Mouse (Mus musculus): ENCODE results near the gene Psmd7. TPM values are rescaled to one million over a fixed set of nuclear protein-coding genes. Genes with fewer than 3 reads are reported as not detected.

The Psmd7 gene
- polyA plus RNA-seq, 1 experiment from 2014 or later = 245 TPM

- Histone ChIP-seq H3K4me1 (ENCODE audit: control insufficient read depth, insufficient read depth, low read depth, low read length) (peaks cover 3% of the 10 kb centered on the region; the same call in 1 of the 2 replicates), H3K9me3 (ENCODE audit: control insufficient read depth, low read length) (no peaks in the 10 kb centered on the region), H3K4me3 (ENCODE audit: low read length) (no peak overlapping the region), H3K27me3 (replicated peaks; ENCODE audit: control insufficient read depth, insufficient read depth, low read length) (no peaks in the 10 kb centered on the region), H3K27ac (ENCODE audit: low read depth, low read length) (no peak overlapping the region), H3K4me2 (ENCODE audit: low read length) (no peak overlapping the region), H3K9ac (ENCODE audit: low read depth, low read length) (no peak overlapping the region), H3K36me3 (ENCODE audit: control insufficient read depth, insufficient read depth, low read length) (no peaks in the 10 kb centered on the region)
- ATAC-seq = no peak
- WGBS = 86% methylated on average over 7 of the region's 7 CpGs
Observed at GRCm38 (mm10) chr8:107571486-107572135, 16.7 kb downstream of the Psmd7 start.

- Histone ChIP-seq H3K4me1 (ENCODE audit: control insufficient read depth, insufficient read depth, low read depth, low read length) (no peaks in the 10 kb centered on the region), H3K36me3 (ENCODE audit: control insufficient read depth, insufficient read depth, low read length) (no peaks in the 10 kb centered on the region), H3K4me3 (ENCODE audit: low read length) (no peak overlapping the region), H3K9ac (ENCODE audit: low read depth, low read length) (no peak overlapping the region), H3K27me3 (replicated peaks; ENCODE audit: control insufficient read depth, insufficient read depth, low read length) (no peaks in the 10 kb centered on the region), H3K27ac (ENCODE audit: low read depth, low read length) (no peak overlapping the region), H3K9me3 (ENCODE audit: control insufficient read depth, low read length) (no peaks in the 10 kb centered on the region), H3K4me2 (ENCODE audit: low read length) (no peak overlapping the region)
- no peak for ATAC-seq
- 83% methylated on average over 2 of the region's 2 CpGs for WGBS
Observed at GRCm38 (mm10) chr8:107571046-107571445, 17.2 kb downstream of the Psmd7 start.

- Histone ChIP-seq H3K27me3 (replicated peaks; ENCODE audit: control insufficient read depth, insufficient read depth, low read length) (no peaks in the 10 kb centered on the region), H3K4me1 (ENCODE audit: control insufficient read depth, insufficient read depth, low read depth, low read length) (no peaks in the 10 kb centered on the region), H3K27ac (ENCODE audit: low read depth, low read length) (no peak overlapping the region), H3K4me2 (ENCODE audit: low read length) (no peak overlapping the region), H3K4me3 (ENCODE audit: low read length) (no peak overlapping the region), H3K9me3 (ENCODE audit: control insufficient read depth, low read length) (no peaks in the 10 kb centered on the region), H3K9ac (ENCODE audit: low read depth, low read length) (no peak overlapping the region), H3K36me3 (ENCODE audit: control insufficient read depth, insufficient read depth, low read length) (no peaks in the 10 kb centered on the region)
- 75% methylated on average over 9 of the region's 9 CpGs for WGBS
- no peak for ATAC-seq
Observed at GRCm38 (mm10) chr8:107562164-107562563, 26.1 kb downstream of the Psmd7 start.

GRCm38 (mm10) chr8:107560820-107561536, 27.3 kb downstream of the Psmd7 start:
- Histone ChIP-seq H3K9ac (ENCODE audit: low read depth, low read length) (no peak overlapping the region), H3K4me3 (ENCODE audit: low read length) (no peak overlapping the region), H3K4me2 (ENCODE audit: low read length) (no peak overlapping the region), H3K27ac (ENCODE audit: low read depth, low read length) (no peak overlapping the region), H3K9me3 (ENCODE audit: control insufficient read depth, low read length) (no peaks in the 10 kb centered on the region), H3K36me3 (ENCODE audit: control insufficient read depth, insufficient read depth, low read length) (no peaks in the 10 kb centered on the region), H3K4me1 (ENCODE audit: control insufficient read depth, insufficient read depth, low read depth, low read length) (no peaks in the 10 kb centered on the region; the same call in 1 of the 2 replicates), H3K27me3 (replicated peaks; ENCODE audit: control insufficient read depth, insufficient read depth, low read length) (no peaks in the 10 kb centered on the region)
- 68% methylated on average over 16 of the region's 16 CpGs for WGBS
- no peak for ATAC-seq

- Histone ChIP-seq H3K9ac (ENCODE audit: low read depth, low read length) (no peak overlapping the region), H3K4me3 (ENCODE audit: low read length) (no peak overlapping the region), H3K4me1 (ENCODE audit: control insufficient read depth, insufficient read depth, low read depth, low read length) (no peaks in the 10 kb centered on the region; the same call in 1 of the 2 replicates), H3K4me2 (ENCODE audit: low read length) (no peak overlapping the region), H3K9me3 (ENCODE audit: control insufficient read depth, low read length) (no peaks in the 10 kb centered on the region), H3K27me3 (replicated peaks; ENCODE audit: control insufficient read depth, insufficient read depth, low read length) (no peaks in the 10 kb centered on the region), H3K36me3 (ENCODE audit: control insufficient read depth, insufficient read depth, low read length) (peaks cover 7% of the 10 kb centered on the region; the same call in 1 of the 2 replicates), H3K27ac (ENCODE audit: low read depth, low read length) (no peak overlapping the region)
- ATAC-seq = peak; percentile 78
- 31% methylated on average over 12 of the region's 12 CpGs for WGBS
Observed at GRCm38 (mm10) chr8:107556511-107556936, 31.7 kb downstream of the Psmd7 start.

- Histone ChIP-seq H3K4me3 (ENCODE audit: low read length) (no peak overlapping the region), H3K4me1 (ENCODE audit: control insufficient read depth, insufficient read depth, low read depth, low read length) (no peaks in the 10 kb centered on the region; the same call in 1 of the 2 replicates), H3K27me3 (replicated peaks; ENCODE audit: control insufficient read depth, insufficient read depth, low read length) (no peaks in the 10 kb centered on the region), H3K9ac (ENCODE audit: low read depth, low read length) (no peak overlapping the region), H3K4me2 (ENCODE audit: low read length) (no peak overlapping the region), H3K36me3 (ENCODE audit: control insufficient read depth, insufficient read depth, low read length) (peaks cover 8% of the 10 kb centered on the region), H3K9me3 (ENCODE audit: control insufficient read depth, low read length) (no peaks in the 10 kb centered on the region), H3K27ac (ENCODE audit: low read depth, low read length) (no peak overlapping the region)
- ATAC-seq = no peak
- 93% methylated on average over 10 of the region's 10 CpGs for WGBS
Observed at GRCm38 (mm10) chr8:107555231-107555630, 33.0 kb downstream of the Psmd7 start.

- Histone ChIP-seq H3K36me3 (ENCODE audit: control insufficient read depth, insufficient read depth, low read length) (peaks cover 13% of the 10 kb centered on the region), H3K4me2 (ENCODE audit: low read length) (no peak overlapping the region), H3K9ac (ENCODE audit: low read depth, low read length) (no peak overlapping the region), H3K27me3 (replicated peaks; ENCODE audit: control insufficient read depth, insufficient read depth, low read length) (no peaks in the 10 kb centered on the region), H3K27ac (ENCODE audit: low read depth, low read length) (no peak overlapping the region), H3K4me3 (ENCODE audit: low read length) (no peak overlapping the region), H3K4me1 (ENCODE audit: control insufficient read depth, insufficient read depth, low read depth, low read length) (no peaks in the 10 kb centered on the region; the same call in 1 of the 2 replicates), H3K9me3 (ENCODE audit: control insufficient read depth, low read length) (no peaks in the 10 kb centered on the region)
- ATAC-seq = no peak
- 19% methylated on average over 6 of the region's 6 CpGs for WGBS
Observed at GRCm38 (mm10) chr8:107552234-107552633, 36.0 kb downstream of the Psmd7 start.

GRCm38 (mm10) chr8:107546817-107547216, 41.4 kb downstream of the Psmd7 start:
- no peak overlapping the region for H3K4me3 ChIP-seq (ENCODE audit: low read length)
- peaks cover 6% of the 10 kb centered on the region; the same call in 1 of the 2 replicates for H3K36me3 ChIP-seq (ENCODE audit: control insufficient read depth, insufficient read depth, low read length)
- no peak overlapping the region for H3K4me2 ChIP-seq (ENCODE audit: low read length)
- H3K9ac ChIP-seq (ENCODE audit: low read depth, low read length) = no peak overlapping the region
- H3K9me3 ChIP-seq (ENCODE audit: control insufficient read depth, low read length) = no peaks in the 10 kb centered on the region
- H3K4me1 ChIP-seq (ENCODE audit: control insufficient read depth, insufficient read depth, low read depth, low read length) = no peaks in the 10 kb centered on the region
- H3K27me3 ChIP-seq (replicated peaks; ENCODE audit: control insufficient read depth, insufficient read depth, low read length) = no peaks in the 10 kb centered on the region
- ATAC-seq = no peak
- no peak overlapping the region for H3K27ac ChIP-seq (ENCODE audit: low read depth, low read length)
- WGBS = 90% methylated on average over 8 of the region's 8 CpGs

GRCm38 (mm10) chr8:107546154-107546553, 42.1 kb downstream of the Psmd7 start:
- H3K9ac ChIP-seq (ENCODE audit: low read depth, low read length) = no peak overlapping the region
- WGBS = 90% methylated on average over 4 of the region's 4 CpGs

More at GRCm38 (mm10) chr8:107546154-107546553, 42.1 kb downstream of the Psmd7 start:
- H3K36me3 ChIP-seq (ENCODE audit: control insufficient read depth, insufficient read depth, low read length) = peaks cover 6% of the 10 kb centered on the region; the same call in 1 of the 2 replicates
- H3K4me3 ChIP-seq (ENCODE audit: low read length) = no peak overlapping the region
- ATAC-seq = no peak
- no peak overlapping the region for H3K4me2 ChIP-seq (ENCODE audit: low read length)
- H3K27ac ChIP-seq (ENCODE audit: low read depth, low read length) = no peak overlapping the region
- no peaks in the 10 kb centered on the region for H3K4me1 ChIP-seq (ENCODE audit: control insufficient read depth, insufficient read depth, low read depth, low read length)
- H3K27me3 ChIP-seq (replicated peaks; ENCODE audit: control insufficient read depth, insufficient read depth, low read length) = no peaks in the 10 kb centered on the region
- H3K9me3 ChIP-seq (ENCODE audit: control insufficient read depth, low read length) = no peaks in the 10 kb centered on the region

All from hindbrain, embryonic 16.5 days (tissue).